Mouse (Mus musculus) right cerebral cortex, postnatal 14 days (tissue): Measurements from ENCODE around the gene Pard3b.

ENCODE experiments used
- DNase-seq: peaks from one replicate; pipeline ENCODE4 v3.0.0; 2022

Pard3b gene

GRCm38 (mm10) chr1:61756771-61757170 is 118.1 kb downstream of the Pard3b start:
- DNase-seq, result no peak

GRCm38 (mm10) chr1:61771213-61771612 is 132.6 kb downstream of the Pard3b start:
- DNase-seq, result peak; percentile 67

- no peak for DNase-seq
Measured at GRCm38 (mm10) chr1:61778731-61779130, 140.1 kb downstream of the Pard3b start.

GRCm38 (mm10) chr1:61779906-61780305 is 141.3 kb downstream of the Pard3b start:
- DNase-seq, result no peak

- DNase-seq, result no peak
Measured at GRCm38 (mm10) chr1:61796296-61796695, 157.7 kb downstream of the Pard3b start.

- no peak for DNase-seq
Measured at GRCm38 (mm10) chr1:61820213-61820612, 181.6 kb downstream of the Pard3b start.

GRCm38 (mm10) chr1:61825560-61826191 is 187.1 kb downstream of the Pard3b start:
- no peak for DNase-seq

- no peak for DNase-seq
Measured at GRCm38 (mm10) chr1:61837006-61837544, 198.5 kb downstream of the Pard3b start.

- DNase-seq, result no peak
Measured at GRCm38 (mm10) chr1:61846606-61847005, 208.0 kb downstream of the Pard3b start.

GRCm38 (mm10) chr1:61849029-61849714 is 210.5 kb downstream of the Pard3b start:
- DNase-seq, result no peak

GRCm38 (mm10) chr1:61850471-61850870 is 211.8 kb downstream of the Pard3b start:
- DNase-seq, result no peak

GRCm38 (mm10) chr1:61851176-61851575 is 212.6 kb downstream of the Pard3b start:
- DNase-seq, result no peak

- DNase-seq, result no peak
Measured at GRCm38 (mm10) chr1:61867286-61868082, 228.9 kb downstream of the Pard3b start.

GRCm38 (mm10) chr1:61874875-61875274 is 236.3 kb downstream of the Pard3b start:
- no peak for DNase-seq

GRCm38 (mm10) chr1:61879706-61880470 is 241.3 kb downstream of the Pard3b start:
- DNase-seq, result no peak

GRCm38 (mm10) chr1:61896048-61896447 is 257.4 kb downstream of the Pard3b start:
- no peak for DNase-seq

- DNase-seq, result no peak
Measured at GRCm38 (mm10) chr1:61903271-61904007, 264.8 kb downstream of the Pard3b start.

GRCm38 (mm10) chr1:61904036-61904435 is 265.4 kb downstream of the Pard3b start:
- no peak for DNase-seq

- no peak for DNase-seq
Measured at GRCm38 (mm10) chr1:61912931-61913330, 274.3 kb downstream of the Pard3b start.

GRCm38 (mm10) chr1:61924958-61925357 is 286.3 kb downstream of the Pard3b start:
- DNase-seq, result no peak

GRCm38 (mm10) chr1:61925541-61925940 is 286.9 kb downstream of the Pard3b start:
- DNase-seq, result no peak
